Mouse (Mus musculus) hindbrain, embryonic 14.5 days (tissue): ENCODE data around the gene Adarb1. TPM values are rescaled to one million over a fixed set of nuclear protein-coding genes. Genes with fewer than 3 reads are reported as not detected.

Experiments used
- ATAC-seq: fragments of 200-750 bp; cut with Nextera tagmentation; 2 replicates; pipeline ENCODE4 v1.8.0; 2017; ENCODE audit warnings: moderate number of reproducible peaks, mild to moderate bottlenecking, moderate TSS enrichment, moderate library complexity; ENCODE audit not compliant: low FRiP score
- DNase-seq: peaks from one replicate; pipeline ENCODE4 v3.0.0-alpha.2; 2015; ENCODE audit warnings: low spot score
- H3K27ac ChIP-seq: fragments of 300-500 bp; sonication (generic); 2 replicates; pipeline ENCODE4 v1.5.1; 2014; ENCODE audit warnings: mild to moderate bottlenecking, moderate library complexity
- H3K27me3 ChIP-seq: fragments of 300-500 bp; sonication (generic); 2 replicates; pipeline ENCODE4 v1.6.1; 2014; ENCODE audit warnings: mild to moderate bottlenecking, low read length, mixed read lengths; ENCODE audit not compliant: control insufficient read depth, insufficient read depth
- H3K36me3 ChIP-seq: fragments of 300-500 bp; sonication (generic); replicated peaks from 2 replicates; pipeline ENCODE4 v1.6.1; 2014; ENCODE audit not compliant: control insufficient read depth, insufficient read depth
- H3K4me1 ChIP-seq: fragments of 300-500 bp; sonication (generic); replicated peaks from 2 replicates; pipeline ENCODE4 v1.6.1; 2014; ENCODE audit warnings: antibody characterized with exemption, low read length, mixed read lengths; ENCODE audit not compliant: control insufficient read depth, insufficient read depth
- H3K4me2 ChIP-seq: fragments of 300-500 bp; sonication (generic); replicated peaks from 2 replicates; pipeline ENCODE4 v1.6.1; 2014; ENCODE audit warnings: mild to moderate bottlenecking, moderate library complexity
- H3K4me3 ChIP-seq: fragments of 300-500 bp; sonication (generic); replicated peaks from 2 replicates; pipeline ENCODE4 v1.5.1; 2014; ENCODE audit warnings: mild to moderate bottlenecking, low read length
- H3K9ac ChIP-seq: fragments of 300-500 bp; sonication (generic); 2 replicates; pipeline ENCODE4 v1.6.1; 2014
- H3K9me3 ChIP-seq: fragments of 300-500 bp; sonication (generic); 2 replicates; pipeline ENCODE4 v1.6.1; 2016; ENCODE audit warnings: low read length; ENCODE audit not compliant: control insufficient read depth
- WGBS: fragments of 180-500 bp; shearing (Covaris S2); extraction: QIAGEN DNeasy Blood & Tissue Kit; methylation state at CpG from one replicate; pipeline ENCODE4 v1.1.7; 2014; 5-methylcytosine and 5-hydroxymethylcytosine counted together
- polyA plus RNA-seq: library from polyadenylated mRNA; unstranded; fragments of >200 nt; fragmentation: Nextera tagmentation; extraction: Ambion mirVana; gene quantifications from 2 replicates; pipeline ENCODE4 v1.2.1, GENCODE M21; 2014

Gene Adarb1
- polyA plus RNA-seq, 1 experiment from 2014 or later: 20.7 TPM

DNA sequence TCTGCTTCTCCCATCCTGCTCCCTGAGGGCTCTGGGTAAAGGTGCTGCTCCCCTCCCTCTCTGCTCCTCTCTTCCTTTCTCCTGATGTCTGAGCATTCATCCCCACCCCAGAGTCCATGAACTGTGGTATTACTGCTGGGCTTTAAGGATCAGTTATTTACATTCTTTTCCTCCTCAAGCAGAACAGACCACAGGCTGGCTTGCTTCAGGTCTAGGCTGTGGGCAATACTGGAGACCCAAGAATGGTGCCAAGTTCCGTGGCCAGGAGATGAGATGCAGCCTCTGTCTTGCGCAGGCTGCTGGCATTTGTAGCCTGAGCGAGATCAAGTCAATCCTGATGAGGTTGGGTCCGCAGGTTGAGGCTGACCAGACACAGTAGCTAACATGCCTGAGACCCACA, 33.8 kb upstream of the Adarb1 start:
- ATAC-seq: no peak
- no peak overlapping the region for H3K27ac ChIP-seq
- H3K9me3 ChIP-seq: no peaks in the 10 kb centered on the region
- no peaks in the 10 kb centered on the region for H3K4me1 ChIP-seq
- no peak overlapping the region for H3K9ac ChIP-seq
- no peak for DNase-seq
- H3K4me3 ChIP-seq: no peak overlapping the region
- no peak overlapping the region for H3K4me2 ChIP-seq
- no peaks in the 10 kb centered on the region for H3K36me3 ChIP-seq
- WGBS: 86% methylated on average over 4 of the region's 4 CpGs
- no peaks in the 10 kb centered on the region for H3K27me3 ChIP-seq

DNA sequence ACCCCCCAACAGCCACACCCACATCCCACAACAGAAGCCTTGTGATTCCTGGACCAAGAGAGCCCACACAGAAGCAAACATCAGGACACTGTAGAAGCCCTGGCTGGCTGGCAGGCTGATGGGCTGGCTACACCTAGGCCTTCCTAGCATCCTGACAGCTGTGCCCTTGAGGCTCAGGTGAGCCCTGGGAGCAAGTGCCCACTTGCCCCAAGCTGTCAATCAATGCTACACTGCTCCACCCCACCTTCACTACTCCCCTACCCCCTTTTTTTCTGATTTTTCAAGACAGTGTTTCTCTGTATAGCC, 32.0 kb upstream of the Adarb1 start:
- ATAC-seq (no peak), DNase-seq (no peak)
- no peak overlapping the region for H3K9ac ChIP-seq
- no peak overlapping the region for H3K4me3 ChIP-seq
- no peaks in the 10 kb centered on the region for H3K36me3 ChIP-seq
- H3K27me3 ChIP-seq: no peaks in the 10 kb centered on the region
- H3K4me1 ChIP-seq: no peaks in the 10 kb centered on the region
- peaks cover 4% of the 10 kb centered on the region; the same call in 1 of the 2 replicates for H3K9me3 ChIP-seq
- no peak overlapping the region for H3K27ac ChIP-seq
- no peak overlapping the region for H3K4me2 ChIP-seq

DNA sequence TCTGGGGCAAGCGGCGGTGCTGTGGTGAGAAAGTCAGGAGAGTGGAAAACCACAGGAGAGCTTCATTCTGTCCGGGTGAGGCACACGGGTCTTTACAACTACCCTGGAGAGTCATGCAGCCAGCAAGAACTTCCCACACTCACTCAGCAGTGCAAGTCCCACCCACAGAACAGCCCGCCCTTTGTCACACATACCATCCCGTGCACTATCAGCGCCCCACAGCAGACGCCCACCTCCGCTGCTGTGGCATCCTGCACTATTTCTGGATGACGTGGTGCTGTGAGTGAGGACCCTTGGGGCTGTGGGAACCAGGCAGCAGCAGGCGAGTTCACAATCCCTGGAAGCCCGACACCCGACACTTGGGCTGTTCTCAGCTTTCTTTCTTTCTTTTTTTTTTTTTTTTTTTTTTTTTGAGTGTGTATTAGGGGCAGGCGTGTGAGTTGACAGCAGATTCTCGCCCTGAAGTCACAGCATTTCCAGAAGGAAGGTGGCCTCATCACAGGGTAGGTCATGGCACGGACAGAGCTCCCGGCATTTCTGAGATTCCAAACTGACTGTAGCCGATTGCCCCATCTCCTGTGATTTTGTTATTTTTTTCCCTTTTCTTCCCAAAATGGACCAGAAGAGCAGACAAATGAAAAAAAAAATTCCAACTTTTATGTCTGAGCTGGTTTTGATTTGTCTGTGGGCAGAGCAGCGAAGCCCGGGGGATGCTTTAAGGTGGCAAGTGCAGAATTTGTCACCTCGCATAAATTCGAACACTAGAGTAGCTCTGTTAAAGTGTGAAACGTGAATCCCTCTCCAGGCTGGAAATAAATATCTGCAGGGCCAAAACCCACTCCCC, 31.5 kb upstream of the Adarb1 start:
- Histone ChIP-seq H3K27me3 (no peaks in the 10 kb centered on the region), H3K4me3 (no peak overlapping the region), H3K9me3 (peaks cover 7% of the 10 kb centered on the region; the same call in 1 of the 2 replicates), H3K4me2 (peak overlapping the region; percentile 30), H3K4me1 (no peaks in the 10 kb centered on the region), H3K36me3 (no peaks in the 10 kb centered on the region), H3K9ac (no peak overlapping the region), H3K27ac (no peak overlapping the region)
- 49% methylated on average over 23 of the region's 23 CpGs for WGBS
- ATAC-seq (0 out of 2 replicates have a peak, but pooled peaks have one; percentile 31), DNase-seq (no peak)

DNA sequence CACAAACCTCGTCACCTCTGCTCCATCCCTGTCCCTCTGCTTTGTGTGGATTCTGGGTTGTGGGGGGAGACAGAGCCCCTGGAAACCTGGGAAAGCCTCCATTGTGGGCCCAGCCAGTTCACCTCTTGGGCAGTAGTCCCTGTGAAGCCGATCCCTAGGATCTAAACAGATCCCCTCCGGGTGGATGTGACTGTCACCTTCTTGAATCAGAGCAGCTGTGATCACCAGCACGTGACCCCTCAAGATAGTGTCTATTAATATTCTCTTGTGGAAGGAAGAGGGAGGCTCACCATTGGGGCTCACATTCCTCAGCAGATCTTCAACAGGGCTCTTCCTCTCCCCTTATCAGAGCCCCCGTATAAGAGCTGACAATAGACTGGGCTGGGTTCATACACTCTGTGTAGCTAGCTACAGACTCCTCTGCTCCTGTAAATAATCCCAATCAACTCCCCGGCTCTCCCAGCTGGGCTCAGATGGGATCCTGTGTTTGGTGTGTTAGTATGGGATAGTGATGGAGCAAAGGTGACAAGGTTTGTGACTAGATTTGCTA, 30.7 kb upstream of the Adarb1 start:
- no peak overlapping the region for H3K4me3 ChIP-seq
- H3K4me1 ChIP-seq: no peaks in the 10 kb centered on the region
- no peaks in the 10 kb centered on the region for H3K36me3 ChIP-seq
- ATAC-seq: no peak
- no peak overlapping the region for H3K27ac ChIP-seq
- no peak overlapping the region for H3K9ac ChIP-seq
- no peaks in the 10 kb centered on the region for H3K27me3 ChIP-seq
- no peak overlapping the region for H3K4me2 ChIP-seq
- DNase-seq: no peak
- peaks cover 9% of the 10 kb centered on the region; the same call in 1 of the 2 replicates for H3K9me3 ChIP-seq
- 70% methylated on average over 6 of the region's 6 CpGs for WGBS

DNA sequence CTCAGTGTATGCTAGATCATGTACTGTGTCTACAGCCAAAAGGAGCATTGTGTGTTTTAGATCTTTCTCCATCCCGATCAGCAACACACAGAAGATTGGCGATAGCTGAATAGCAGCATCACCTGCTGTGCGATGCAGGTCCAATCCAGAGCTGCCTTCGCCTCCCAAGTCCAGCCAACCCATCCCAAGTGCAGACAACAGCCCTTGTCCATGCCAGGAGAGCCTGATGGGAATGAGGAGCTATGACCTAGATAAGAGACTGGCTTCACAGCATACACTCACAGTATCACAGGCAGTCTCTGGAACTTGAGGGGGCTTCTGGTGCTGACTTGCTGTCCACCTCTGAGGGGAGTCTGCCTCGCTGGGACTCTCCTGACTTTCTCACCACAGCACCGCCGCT, 30.1 kb upstream of the Adarb1 start:
- Histone ChIP-seq H3K27me3 (no peaks in the 10 kb centered on the region), H3K4me1 (no peaks in the 10 kb centered on the region), H3K9me3 (peaks cover 9% of the 10 kb centered on the region; the same call in 1 of the 2 replicates), H3K27ac (no peak overlapping the region), H3K9ac (no peak overlapping the region), H3K4me2 (no peak overlapping the region), H3K4me3 (no peak overlapping the region), H3K36me3 (no peaks in the 10 kb centered on the region)
- DNase-seq (no peak), ATAC-seq (no peak)
- 70% methylated on average over 7 of the region's 7 CpGs for WGBS

DNA sequence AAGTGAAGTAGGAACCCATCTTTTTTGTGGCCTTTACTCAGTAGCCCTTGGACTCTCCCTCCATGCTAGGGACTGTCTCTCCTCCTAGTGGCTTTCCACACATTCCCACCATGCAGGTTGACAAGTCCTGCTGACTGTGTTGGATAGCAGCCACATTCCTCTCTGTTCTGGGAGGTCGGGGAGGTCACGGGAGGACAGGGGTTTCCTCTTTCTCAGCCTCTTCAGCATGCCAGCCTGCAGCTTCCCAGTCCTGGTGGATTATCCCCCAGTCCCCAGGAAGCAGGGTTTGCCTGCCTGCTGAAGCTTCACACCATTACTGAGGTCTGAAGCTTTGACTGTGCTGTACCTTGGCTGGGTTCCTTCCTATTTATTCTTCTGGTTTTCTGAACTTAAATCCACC, 29.7 kb upstream of the Adarb1 start:
- WGBS: 17% methylated on average over 2 of the region's 2 CpGs
- Histone ChIP-seq H3K4me2 (no peak overlapping the region), H3K9me3 (peaks cover 9% of the 10 kb centered on the region; the same call in 1 of the 2 replicates), H3K4me1 (no peaks in the 10 kb centered on the region), H3K9ac (no peak overlapping the region), H3K27ac (no peak overlapping the region), H3K27me3 (no peaks in the 10 kb centered on the region), H3K4me3 (no peak overlapping the region), H3K36me3 (no peaks in the 10 kb centered on the region)
- ATAC-seq: no peak
- no peak for DNase-seq

DNA sequence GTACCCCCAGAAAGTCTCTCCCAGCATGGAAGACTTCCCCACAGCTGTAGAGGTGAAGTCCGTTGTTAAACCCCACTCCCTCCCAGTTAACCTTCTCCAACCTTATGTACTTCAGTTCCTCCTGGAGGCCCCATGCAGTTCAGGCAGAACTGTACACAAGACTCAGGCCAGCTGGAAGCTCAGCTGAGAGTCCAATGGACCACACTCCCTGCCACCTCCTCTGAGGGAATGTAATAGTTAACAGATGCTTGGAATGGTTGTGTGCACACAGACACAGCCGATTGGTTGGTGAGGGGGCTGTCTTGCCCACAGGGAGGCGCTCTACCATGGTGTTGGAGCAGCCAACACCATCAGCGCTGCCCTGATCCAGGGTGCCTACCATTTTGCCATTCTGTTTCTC, 24.2 kb upstream of the Adarb1 start:
- H3K36me3 ChIP-seq: no peaks in the 10 kb centered on the region
- 84% methylated on average over 4 of the region's 4 CpGs for WGBS
- no peak overlapping the region for H3K4me2 ChIP-seq
- H3K4me1 ChIP-seq: no peaks in the 10 kb centered on the region
- no peak overlapping the region for H3K27ac ChIP-seq
- peaks cover 9% of the 10 kb centered on the region; the same call in 1 of the 2 replicates for H3K9me3 ChIP-seq
- DNase-seq (no peak), ATAC-seq (no peak)
- H3K9ac ChIP-seq: no peak overlapping the region
- H3K27me3 ChIP-seq: no peaks in the 10 kb centered on the region
- no peak overlapping the region for H3K4me3 ChIP-seq

DNA sequence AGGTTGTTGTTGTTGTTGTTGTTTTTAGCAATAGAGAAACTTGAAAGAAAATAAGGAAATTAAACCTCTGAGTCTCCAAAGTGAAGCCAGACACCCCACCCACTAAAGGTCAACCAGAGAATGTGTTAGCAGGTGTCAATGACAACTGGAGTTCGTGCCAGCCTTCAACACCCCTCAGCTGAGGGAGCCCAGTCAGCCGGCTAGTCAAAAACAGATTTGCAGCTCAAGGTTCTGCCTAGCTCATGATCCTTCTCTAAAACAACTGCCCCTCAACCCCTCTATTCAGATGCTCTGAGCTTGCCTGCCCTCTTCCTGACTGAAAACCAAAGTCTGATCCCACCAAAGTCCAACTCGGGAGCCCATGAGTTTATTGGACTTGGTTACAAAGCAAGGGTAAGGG, 23.7 kb upstream of the Adarb1 start:
- DNase-seq (no peak), ATAC-seq (no peak)
- H3K9ac ChIP-seq: no peak overlapping the region
- H3K4me1 ChIP-seq: no peaks in the 10 kb centered on the region
- H3K4me2 ChIP-seq: no peak overlapping the region
- no peaks in the 10 kb centered on the region for H3K36me3 ChIP-seq
- no peaks in the 10 kb centered on the region for H3K27me3 ChIP-seq
- WGBS: 87% methylated on average over 3 of the region's 3 CpGs
- peaks cover 9% of the 10 kb centered on the region; the same call in 1 of the 2 replicates for H3K9me3 ChIP-seq
- H3K4me3 ChIP-seq: no peak overlapping the region
- no peak overlapping the region for H3K27ac ChIP-seq

DNA sequence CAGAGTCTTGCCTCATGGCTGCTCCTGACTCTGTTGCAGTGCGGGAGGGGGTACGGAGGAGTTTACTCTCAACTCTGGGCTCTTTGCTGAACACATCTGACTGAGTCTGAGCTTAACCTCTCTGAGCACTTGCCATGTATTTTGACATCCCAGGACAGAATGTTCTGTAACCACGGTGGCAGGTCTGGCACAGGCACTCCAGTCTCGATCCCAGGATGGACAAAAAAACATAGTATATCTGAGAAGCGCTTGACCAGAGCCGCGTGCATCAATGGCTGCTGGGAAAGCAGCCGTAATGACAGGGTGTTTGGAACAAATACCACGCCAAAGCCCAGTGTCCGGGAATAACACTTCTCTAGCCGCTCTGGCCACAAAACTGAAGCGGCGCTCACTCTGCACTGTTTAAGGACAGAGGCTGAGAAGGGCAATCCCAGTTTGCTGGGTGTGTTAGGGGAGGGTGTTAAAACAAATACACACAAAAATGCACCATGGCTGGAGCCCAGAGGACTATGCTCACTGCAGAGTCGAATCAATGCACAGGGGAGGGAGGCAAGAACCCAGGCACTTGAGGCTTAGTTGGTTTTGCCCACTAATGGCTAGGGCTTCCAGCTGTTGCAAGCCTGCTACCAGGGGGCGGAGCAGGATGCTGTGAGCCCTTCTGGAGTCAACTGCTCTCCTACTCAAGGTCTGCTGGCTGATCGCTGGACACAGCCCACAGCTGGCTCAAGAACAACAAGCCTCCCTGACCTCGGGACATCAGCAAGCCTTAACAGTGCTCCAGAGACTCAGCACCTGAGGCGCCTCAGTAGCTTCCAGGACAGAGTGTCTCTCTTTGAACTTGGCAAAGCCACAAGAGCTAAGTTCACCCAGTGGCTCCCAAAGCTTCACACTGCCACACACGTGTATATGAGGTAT, 23.0 kb upstream of the Adarb1 start:
- Histone ChIP-seq H3K27ac (no peak overlapping the region), H3K9me3 (peaks cover 9% of the 10 kb centered on the region; the same call in 1 of the 2 replicates), H3K4me1 (no peaks in the 10 kb centered on the region), H3K4me2 (no peak overlapping the region), H3K36me3 (no peaks in the 10 kb centered on the region), H3K9ac (no peak overlapping the region), H3K4me3 (no peak overlapping the region), H3K27me3 (no peaks in the 10 kb centered on the region)
- ATAC-seq (no peak), DNase-seq (no peak)
- 70% methylated on average over 19 of the region's 19 CpGs for WGBS
